Mouse (Mus musculus) cerebellum, adult 2 months (tissue): ENCODE measurements at regions not wholly inside any gene's neighbourhood (a gene's known extent, or its start where the extent isn't known, plus 50 kb on each side); places are given as distances from the start of the nearest gene placed in this dataset.
A peak's percentile ranks its signal among the peaks of the same experiment; 100 is the strongest.
"Not testable (repeated sequence)": the region's sequence is repeated elsewhere in the genome, so short reads cannot be mapped to it uniquely, and the experiment has no call there.

Experiments used
- DNase-seq, 2 experiments: peaks; one replicate each; pipeline ENCODE4 v3.0.0; 2021
- H3K27ac ChIP-seq: fragments of 200-500 bp; 2 replicates; pipeline ENCODE4 v1.5.1; 2012; ENCODE audit warnings: low read length, control low read depth, inconsistent platforms; ENCODE audit not compliant: insufficient read depth
- H3K27me3 ChIP-seq: fragments of 200-500 bp; 2 replicates; pipeline ENCODE4 v1.6.1; 2012; ENCODE audit warnings: inconsistent platforms, mild to moderate bottlenecking, low read length, moderate library complexity; ENCODE audit not compliant: control insufficient read depth, insufficient read depth
- H3K4me1 ChIP-seq: fragments of 200-500 bp; 2 replicates; pipeline ENCODE4 v1.6.1; 2011; ENCODE audit warnings: low read length; ENCODE audit not compliant: control insufficient read depth, insufficient read depth
- H3K4me3 ChIP-seq: fragments of 200-500 bp; replicated peaks from 2 replicates; pipeline ENCODE3; 2011; ENCODE audit warnings: mild to moderate bottlenecking, low read depth, low read length, control low read depth; ENCODE audit not compliant: insufficient read depth
- CTCF ChIP-seq: fragments of 200-500 bp; IDR thresholded peaks from 2 replicates; pipeline ENCODE4 v1.5.1; 2011; ENCODE audit warnings: low read depth, mild to moderate bottlenecking, control low read depth, low read length, moderate library complexity, borderline replicate concordance; ENCODE audit not compliant: insufficient read depth
- POLR2A ChIP-seq: fragments of 200-500 bp; IDR thresholded peaks from 2 replicates; pipeline ENCODE4 v1.6.1; 2011; ENCODE audit warnings: low read length, control low read depth, borderline replicate concordance; ENCODE audit not compliant: insufficient read depth
- WGBS: fragments of 180-500 bp; shearing (Covaris S2); methylation state at CpG from one replicate; pipeline ENCODE4 v1.1.7; 2018; 5-methylcytosine and 5-hydroxymethylcytosine counted together

- H3K4me1 ChIP-seq: no peaks in the 10 kb centered on the region
- DNase-seq: peak; percentile 55 to 62
- TF ChIP-seq CTCF: peak; percentile 71
- TF ChIP-seq POLR2A: no peak
- WGBS: 23% methylated on average over 19 of the region's 19 CpGs
- peak overlapping the region; percentile 54 for H3K4me3 ChIP-seq
- H3K27me3 ChIP-seq: no peaks in the 10 kb centered on the region
- H3K27ac ChIP-seq: no peak overlapping the region
These were observed 304.2 kb downstream of the Ets1 start for GRCm38 (mm10) chr9:32940111-32940813.

GRCm38 (mm10) chr9:32940919-32941767, 305.1 kb downstream of the Ets1 start:
- 52% methylated on average over 12 of the region's 12 CpGs for WGBS
- no peak overlapping the region for H3K27ac ChIP-seq
- TF ChIP-seq CTCF: no peak
- TF ChIP-seq POLR2A: no peak
- DNase-seq: no peak
- no peak overlapping the region for H3K4me3 ChIP-seq
- no peaks in the 10 kb centered on the region for H3K27me3 ChIP-seq
- no peaks in the 10 kb centered on the region for H3K4me1 ChIP-seq

DNA sequence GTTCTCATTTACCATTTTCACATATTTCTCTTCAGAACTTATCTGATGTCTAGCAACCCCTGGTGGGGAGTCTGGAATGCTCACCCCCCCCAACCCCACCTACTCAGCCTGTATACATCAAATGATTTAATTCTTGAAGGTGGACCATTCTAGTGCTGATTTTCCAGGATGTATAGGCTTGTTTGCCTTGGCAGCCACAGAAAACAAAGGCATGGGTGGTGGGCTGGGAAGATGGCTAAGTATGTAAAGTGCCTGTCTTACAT, 305.7 kb downstream of the Ets1 start:
- no peaks in the 10 kb centered on the region for H3K27me3 ChIP-seq
- no peak overlapping the region for H3K27ac ChIP-seq
- no peaks in the 10 kb centered on the region for H3K4me1 ChIP-seq
- H3K4me3 ChIP-seq: no peak overlapping the region
- DNase-seq: no peak
- TF ChIP-seq CTCF (no peak), POLR2A (no peak)

DNA sequence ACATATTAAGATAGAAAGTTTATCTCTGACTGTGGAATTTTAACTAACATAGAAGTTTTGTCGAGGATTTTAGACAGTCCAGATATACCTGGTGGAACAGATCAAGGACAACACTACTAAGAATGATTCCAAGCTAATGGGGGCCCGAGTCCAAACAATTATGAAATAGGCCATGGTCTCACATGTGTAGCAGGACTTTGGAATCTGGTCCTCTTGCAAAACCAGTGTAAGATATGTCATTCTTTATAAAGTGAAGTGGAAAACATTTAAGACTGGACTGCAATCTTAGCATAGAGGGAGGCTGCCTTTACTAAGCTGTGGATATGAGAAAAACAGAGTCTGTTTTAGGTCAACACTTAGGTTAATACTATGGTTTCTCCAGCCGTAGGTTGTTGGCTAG, 311.2 kb downstream of the Ets1 start:
- H3K4me3 ChIP-seq: no peak overlapping the region
- WGBS: 86% methylated on average over 3 of the region's 3 CpGs

GRCm38 (mm10) chr9:32949036-32949435, 313.0 kb downstream of the Ets1 start:
- 78% methylated on average over 3 of the region's 3 CpGs for WGBS
- Histone ChIP-seq H3K4me3 (no peak overlapping the region), H3K4me1 (no peaks in the 10 kb centered on the region), H3K27ac (no peak overlapping the region), H3K27me3 (no peaks in the 10 kb centered on the region)
- TF ChIP-seq CTCF (no peak), POLR2A (no peak)
- DNase-seq: no peak

More for the DNA sequence above, 311.2 kb downstream of the Ets1 start:
- TF ChIP-seq CTCF (no peak), POLR2A (no peak)
- H3K27ac ChIP-seq: no peak overlapping the region
- H3K4me1 ChIP-seq: no peaks in the 10 kb centered on the region
- no peaks in the 10 kb centered on the region for H3K27me3 ChIP-seq
- DNase-seq: no peak

- H3K4me3 ChIP-seq: no peak overlapping the region
- H3K27me3 ChIP-seq: no peaks in the 10 kb centered on the region
- H3K4me1 ChIP-seq: no peaks in the 10 kb centered on the region
- no peak overlapping the region for H3K27ac ChIP-seq
- TF ChIP-seq CTCF: no peak
- TF ChIP-seq POLR2A: no peak
- WGBS: 24% methylated on average over 3 of the region's 3 CpGs
- no peak for DNase-seq
These were observed 322.7 kb downstream of the Ets1 start for GRCm38 (mm10) chr9:32958716-32959115.

- not testable (repeated sequence) for H3K4me3 ChIP-seq, H3K27ac ChIP-seq, DNase-seq, H3K4me1 ChIP-seq, H3K27me3 ChIP-seq
These were observed 323.4 kb downstream of the Ets1 start for GRCm38 (mm10) chr9:32959468-32959867.

DNA sequence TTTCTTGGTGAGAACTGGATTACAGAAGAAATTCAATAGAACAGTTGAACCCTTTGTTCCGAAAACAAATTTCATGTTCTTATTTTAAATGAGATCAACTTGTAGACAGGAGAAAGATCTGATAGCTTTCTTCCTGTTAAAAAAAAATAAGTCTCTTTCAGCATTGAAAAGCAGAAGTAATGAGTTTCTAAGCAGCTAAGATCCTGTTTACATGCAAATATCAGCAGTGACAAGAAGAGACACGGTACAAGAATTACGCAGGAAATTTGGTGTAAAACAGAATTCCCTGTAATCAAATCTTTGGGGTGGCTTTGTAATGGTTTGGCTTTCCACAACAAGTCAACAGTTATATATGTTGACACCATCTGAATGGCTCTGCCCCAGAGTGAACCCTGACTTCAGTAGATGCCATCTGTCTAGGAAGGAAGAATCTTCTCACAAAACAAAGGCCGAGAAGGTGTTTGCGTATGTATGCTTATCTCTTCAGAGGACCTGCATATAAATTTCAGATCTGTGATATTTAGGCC, 326.7 kb downstream of the Ets1 start:
- TF ChIP-seq CTCF (no peak), POLR2A (no peak)
- Histone ChIP-seq H3K4me1 (no peaks in the 10 kb centered on the region), H3K4me3 (no peak overlapping the region), H3K27ac (no peak overlapping the region), H3K27me3 (no peaks in the 10 kb centered on the region)
- WGBS: 95% methylated on average over 5 of the region's 5 CpGs
- no peak for DNase-seq
